Mouse (Mus musculus): Measurements from ENCODE around the gene Rfk.

DNA sequence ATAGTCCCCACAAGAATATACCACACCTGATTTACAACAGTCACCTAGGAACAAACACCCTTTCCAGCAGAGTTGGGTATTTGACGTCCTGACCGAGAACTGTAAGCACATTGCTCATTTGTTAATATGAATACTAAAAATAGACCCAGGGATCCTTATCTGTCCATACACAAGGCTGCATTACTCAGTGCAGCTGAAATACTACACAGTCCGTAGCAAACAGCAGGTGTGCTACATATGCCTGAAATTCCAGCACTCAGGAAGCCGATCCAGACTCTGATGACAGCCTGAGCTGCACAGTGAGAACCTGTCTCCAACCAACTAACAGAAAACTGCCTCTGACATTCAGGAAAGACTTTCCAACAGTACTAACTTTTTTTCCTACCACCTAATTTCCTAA is 39.0 kb upstream of the Rfk start:
- TF ChIP-seq POLR2A (IDR thresholded peaks at IDR 0.05; ENCODE audit: low read depth, low read length) (no peak), CTCF (IDR thresholded peaks at IDR 0.05; ENCODE audit: extremely low read depth, insufficient read length, insufficient replicate concordance, low read depth, low read length) (no peak)

Measured in small intestine, adult 2 months (tissue).